Comparison of ENCODE assay signal across 19 mouse cellular contexts in the genomic region with DNA sequence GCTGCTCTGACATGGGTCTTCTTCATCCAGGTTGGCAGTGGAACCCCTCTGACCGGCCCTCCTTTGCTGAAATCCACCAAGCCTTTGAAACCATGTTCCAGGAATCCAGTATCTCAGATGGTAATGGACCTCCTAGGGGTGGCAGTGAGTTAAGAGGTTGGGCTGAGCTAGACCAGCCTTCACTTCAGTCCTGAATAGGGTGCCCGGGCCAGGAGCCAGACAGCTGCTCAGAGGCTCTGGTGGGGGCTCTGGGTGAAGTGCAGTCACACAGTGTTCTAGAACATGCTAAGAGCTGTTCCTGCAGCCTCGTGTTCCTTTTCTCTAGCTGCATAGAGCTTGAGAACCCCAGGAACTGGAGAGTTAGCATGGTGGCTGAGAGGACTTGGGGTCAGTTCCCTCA. TPM values are rescaled to one million over a fixed set of nuclear protein-coding genes. Genes with fewer than 3 reads are reported as not detected.
"Had no signal": no experiment of that assay in that cellular context is flagged by ENCODE, and none has a peak within 500 bp of the region (broad histone marks: within the 10 kb centered on the region; RNA-seq: fewer than 3 reads in every experiment).

No protein-coding gene starts in this region.

- H3K4me2 ChIP-seq: neural tube, embryonic 15.5 days had no signal

- H3K9ac ChIP-seq: liver, embryonic 14.5 days; neural tube, embryonic 15.5 days had no signal

- H3K27ac ChIP-seq: kidney, postnatal 0 days; liver, embryonic 14.5 days; midbrain, embryonic 10.5 days; neural tube, embryonic 15.5 days had no signal

- H3K9me3 ChIP-seq: midbrain, embryonic 10.5 days; neural tube, embryonic 15.5 days had no signal

- H3K4me1 ChIP-seq: midbrain, embryonic 10.5 days; neural tube, embryonic 15.5 days had no signal

- H3K27me3 ChIP-seq: neural tube, embryonic 15.5 days had no signal

- H3K4me3 ChIP-seq: midbrain, embryonic 10.5 days; myocyte; neural tube, embryonic 15.5 days had no signal

- DNase-seq: kidney, adult 11 months; kidney, adult 9 months; kidney, postnatal 36 days; liver; midbrain, embryonic 14.5 days; right cerebral cortex, postnatal 4 days; thymus, postnatal 36 days had no signal

RNA-seq across cellular contexts. Expression of a gene that starts 13.4 kb away (rescaled TPM):
- total RNA-seq: layer of hippocampus, adult 18-20 months; layer of hippocampus, postnatal 10 days; left cerebral cortex, adult 18-20 months; left cerebral cortex, postnatal 14 days had no signal
- polyA plus RNA-seq: intestine, embryonic 14.5 days; liver, embryonic 14.5 days; neural tube, embryonic 15.5 days; stomach, embryonic 16.5 days had no signal

RNA-seq across cellular contexts. Expression of a gene that starts 48.9 kb away (rescaled TPM):
- total RNA-seq: megakaryocyte, adult 5-6 weeks had no signal
